In the genomic region with DNA sequence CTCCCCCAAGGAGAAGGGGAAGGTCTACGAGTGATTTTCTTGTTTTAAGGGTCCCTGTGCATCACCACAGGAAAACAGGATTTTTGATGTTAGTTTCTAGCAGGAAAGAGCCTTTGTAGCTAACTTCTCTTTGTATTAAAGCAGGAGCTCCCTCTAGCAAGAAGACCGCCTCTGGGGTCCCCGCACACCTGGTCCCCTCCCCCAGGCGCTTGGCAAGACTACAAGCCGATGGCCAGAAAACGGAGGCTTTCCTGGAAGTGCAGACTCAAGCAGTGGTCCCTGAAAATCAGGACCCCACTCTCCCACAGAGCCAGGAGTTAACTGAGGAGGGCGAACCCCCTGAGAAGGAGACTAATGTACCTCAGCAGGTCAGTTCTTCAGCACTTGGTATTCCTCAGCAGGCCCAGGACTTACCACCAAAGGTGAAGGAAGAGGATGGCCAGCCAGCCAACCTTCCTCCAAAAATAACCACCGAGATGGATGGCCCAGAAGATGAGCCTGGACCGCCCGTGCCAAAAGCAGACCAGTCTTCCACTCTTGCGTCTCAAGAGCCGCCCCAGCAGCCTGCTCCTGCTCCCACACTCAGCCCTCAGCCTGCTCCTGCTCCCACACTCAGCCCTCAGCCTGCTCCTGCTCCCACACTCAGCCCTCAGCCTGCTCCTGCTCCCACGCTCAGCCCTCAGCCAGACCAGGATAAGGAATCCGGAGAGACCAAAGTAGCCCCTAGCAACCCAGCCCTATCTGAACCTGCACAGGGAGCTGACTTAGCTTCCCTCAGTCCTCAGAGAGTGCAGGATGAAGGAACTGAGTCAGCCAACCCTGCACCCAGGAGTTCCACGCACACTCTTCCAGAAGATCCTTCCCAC, we compare ENCODE assay signal across 28 mouse cellular contexts.
DNase-seq lines count a peak whose midpoint lies in the region; ATAC-seq lines count a peak whose summit lies in the region.
"Had no signal": no experiment of that assay in that cellular context is flagged by ENCODE, and none has a peak within 500 bp of the region (broad histone marks: within the 10 kb centered on the region; RNA-seq: fewer than 3 reads in every experiment).

No protein-coding gene starts in this region.

- H3K4me3 ChIP-seq in kidney, embryonic 16.5 days (ENCODE audit: low read length): no peak overlapping the region
- H3K4me3 ChIP-seq: embryonic facial prominence, embryonic 13.5 days; heart, embryonic 15.5 days; hindbrain, embryonic 15.5 days; limb, embryonic 10.5 days; liver, embryonic 15.5 days; midbrain, embryonic 10.5 days; myocyte; neural tube, embryonic 13.5 days had no signal

- H3K9me3 ChIP-seq in kidney, embryonic 16.5 days (ENCODE audit: low read length): no peaks in the 10 kb centered on the region
- H3K9me3 ChIP-seq: heart, embryonic 15.5 days; hindbrain, embryonic 15.5 days; limb, embryonic 10.5 days; liver, embryonic 15.5 days; midbrain, embryonic 10.5 days; neural tube, embryonic 13.5 days had no signal

- no peak for DNase-seq in kidney, adult 9 months
- DNase-seq in right cerebral cortex, postnatal 25 days: peak; percentile 3
- DNase-seq in right cerebral cortex, postnatal 36 days (ENCODE audit: low spot score in 2 of 2): no peak
- DNase-seq in brain, adult 2 months (ENCODE audit: low read depth, low spot score): peak; percentile 9
- DNase-seq in testis, postnatal 10 days (ENCODE audit: low spot score): peak; percentile 50
- DNase-seq: adrenal gland, adult 8-10 months; cerebellum, adult 2 months; cerebellum, postnatal 25 days; gastrocnemius, postnatal 10 days; heart, adult 18-20 months; heart, postnatal 36 days; kidney, adult 8-10 months; liver; spleen, adult 18-20 months had no signal

- 0 out of 2 replicates have a peak overlapping the region, but pooled peaks have one; percentile 25 for H3K9ac ChIP-seq in kidney, embryonic 16.5 days (replicated peaks; ENCODE audit: low read length)
- H3K9ac ChIP-seq: heart, embryonic 15.5 days; hindbrain, embryonic 15.5 days; liver, embryonic 15.5 days; neural tube, embryonic 13.5 days had no signal

- no peaks in the 10 kb centered on the region for H3K27me3 ChIP-seq in kidney, embryonic 16.5 days (ENCODE audit: insufficient read depth, low read length)
- H3K27me3 ChIP-seq: embryonic facial prominence, embryonic 13.5 days; heart, embryonic 15.5 days; hindbrain, embryonic 15.5 days; liver, embryonic 15.5 days; neural tube, embryonic 13.5 days had no signal

- 71% methylated on average over 15 of the region's 15 CpGs for WGBS in kidney, embryonic 16.5 days

- H3K4me1 ChIP-seq in kidney, embryonic 16.5 days (ENCODE audit: insufficient read depth, low read length): peaks cover 6% of the 10 kb centered on the region
- H3K4me1 ChIP-seq: heart, embryonic 15.5 days; hindbrain, embryonic 15.5 days; limb, embryonic 10.5 days; liver, embryonic 15.5 days; midbrain, embryonic 10.5 days; neural tube, embryonic 13.5 days had no signal

- peak; percentile 63; the same call in 1 of the 2 replicates for ATAC-seq in kidney, embryonic 16.5 days (ENCODE audit: low FRiP score, low TSS enrichment)
- ATAC-seq in granulocyte monocyte progenitor cell, adult 5-6 weeks (replicated peaks; ENCODE audit: poor library complexity, severe bottlenecking): no peak
- ATAC-seq: activated CD4-positive, CD25-positive, alpha-beta regulatory T cell, adult 4 months; forebrain, embryonic 14.5 days; midbrain, embryonic 16.5 days had no signal

- H3K27ac ChIP-seq in kidney, embryonic 16.5 days (ENCODE audit: low read length): no peak overlapping the region
- H3K27ac ChIP-seq: heart, embryonic 15.5 days; hindbrain, embryonic 15.5 days; limb, embryonic 10.5 days; liver, embryonic 15.5 days; macrophage; neural tube, embryonic 13.5 days had no signal

- no peak overlapping the region for H3K4me2 ChIP-seq in kidney, embryonic 16.5 days (replicated peaks; ENCODE audit: low read depth, low read length)
- H3K4me2 ChIP-seq: embryonic facial prominence, embryonic 13.5 days; heart, embryonic 15.5 days; hindbrain, embryonic 15.5 days; liver, embryonic 15.5 days; neural tube, embryonic 13.5 days had no signal

- H3K36me3 ChIP-seq in kidney, embryonic 16.5 days (ENCODE audit: insufficient read depth, low read length): no peaks in the 10 kb centered on the region
- H3K36me3 ChIP-seq: embryonic facial prominence, embryonic 13.5 days; heart, embryonic 15.5 days; hindbrain, embryonic 15.5 days; limb, embryonic 10.5 days; liver, embryonic 15.5 days; midbrain, embryonic 10.5 days; neural tube, embryonic 13.5 days had no signal

Comparison
In these comparisons a context has a peak if more than half of its experiments do, and no peak if none do; other contexts are left out.
1. DNase-seq: peak in right cerebral cortex, postnatal 25 days (single experiment), brain, adult 2 months (single experiment) and testis, postnatal 10 days (single experiment); none in kidney, adult 9 months (single experiment) and right cerebral cortex, postnatal 36 days (0 of 2).